Mouse (Mus musculus) heart, embryonic 11.5 days (tissue): Measurements from ENCODE around the gene Birc2. TPM values are rescaled to one million over a fixed set of nuclear protein-coding genes. Genes with fewer than 3 reads are reported as not detected.

ENCODE experiments used
- ATAC-seq: fragments of 200-750 bp; cut with Nextera tagmentation; replicated peaks from 2 replicates; pipeline ENCODE4 v1.8.0; 2017; ENCODE audit warnings: moderate library complexity; ENCODE audit not compliant: insufficient number of reproducible peaks, low FRiP score, low TSS enrichment
- H3K27ac ChIP-seq: fragments of 300-500 bp; sonication (generic); 2 replicates; pipeline ENCODE4 v1.5.1; 2014; ENCODE audit warnings: mild to moderate bottlenecking, low read depth, low read length
- H3K27me3 ChIP-seq: fragments of 300-500 bp; sonication (generic); 2 replicates; pipeline ENCODE4 v1.6.1; 2014; ENCODE audit warnings: mild to moderate bottlenecking, low read length, mixed read lengths; ENCODE audit not compliant: control insufficient read depth, insufficient read depth
- H3K36me3 ChIP-seq: fragments of 300-500 bp; sonication (generic); 2 replicates; pipeline ENCODE4 v1.6.1; 2014; ENCODE audit warnings: mild to moderate bottlenecking, low read length, moderate library complexity, mixed read lengths; ENCODE audit not compliant: control insufficient read depth, insufficient read depth
- H3K4me1 ChIP-seq: fragments of 300-500 bp; sonication (generic); 2 replicates; pipeline ENCODE4 v1.6.1; 2014; ENCODE audit warnings: low read length; ENCODE audit not compliant: control insufficient read depth, insufficient read depth
- H3K4me2 ChIP-seq: fragments of 300-500 bp; sonication (generic); 2 replicates; pipeline ENCODE4 v1.6.1; 2014; ENCODE audit warnings: mild to moderate bottlenecking, moderate library complexity
- H3K4me3 ChIP-seq: fragments of 300-500 bp; sonication (generic); 2 replicates; pipeline ENCODE4 v1.5.1; 2014; ENCODE audit warnings: low read depth, low read length
- H3K9ac ChIP-seq: fragments of 300-500 bp; sonication (generic); 2 replicates; pipeline ENCODE4 v1.6.1; 2014; ENCODE audit warnings: mild to moderate bottlenecking, low read depth, low read length, moderate library complexity
- H3K9me3 ChIP-seq: fragments of 300-500 bp; sonication (generic); replicated peaks from 2 replicates; pipeline ENCODE4 v1.6.1; 2016; ENCODE audit warnings: low read length; ENCODE audit not compliant: control insufficient read depth
- WGBS: fragments of 180-500 bp; shearing (Covaris S2); extraction: QIAGEN DNeasy Blood & Tissue Kit; methylation state at CpG from one replicate; pipeline ENCODE4 v1.1.7; 2014; ENCODE audit not compliant: insufficient replicate concordance; 5-methylcytosine and 5-hydroxymethylcytosine counted together
- polyA plus RNA-seq: library from polyadenylated mRNA; unstranded; fragments of >200 nt; fragmentation: Nextera tagmentation; extraction: Ambion mirVana; gene quantifications from 2 replicates; pipeline ENCODE4 v1.2.1, GENCODE M21; 2014

Gene Birc2
- polyA plus RNA-seq, 1 experiment from 2014 or later = 28.1 TPM

GRCm38 (mm10) chr9:7835302-7835701 is 1.6 kb downstream of the Birc2 start:
- no peak overlapping the region for H3K27ac ChIP-seq
- H3K36me3 ChIP-seq = peaks cover 2% of the 10 kb centered on the region; the same call in 1 of the 2 replicates
- no peak overlapping the region for H3K4me3 ChIP-seq
- H3K4me2 ChIP-seq = peak overlapping the region; percentile 77; the same call in 1 of the 2 replicates
- H3K9me3 ChIP-seq = no peaks in the 10 kb centered on the region
- no peak overlapping the region for H3K9ac ChIP-seq
- no peak for ATAC-seq
- no peaks in the 10 kb centered on the region for H3K4me1 ChIP-seq
- 75% methylated on average over 1 of the region's 1 CpGs for WGBS
- H3K27me3 ChIP-seq = no peaks in the 10 kb centered on the region

GRCm38 (mm10) chr9:7833421-7833820 is 3.4 kb downstream of the Birc2 start:
- no peak overlapping the region for H3K27ac ChIP-seq
- peaks cover 2% of the 10 kb centered on the region; the same call in 1 of the 2 replicates for H3K36me3 ChIP-seq
- no peaks in the 10 kb centered on the region for H3K9me3 ChIP-seq
- H3K4me2 ChIP-seq = peak overlapping the region; percentile 9; the same call in 1 of the 2 replicates
- no peak overlapping the region for H3K4me3 ChIP-seq
- no peaks in the 10 kb centered on the region for H3K27me3 ChIP-seq
- H3K9ac ChIP-seq = no peak overlapping the region
- WGBS = 87% methylated on average over 6 of the region's 6 CpGs
- H3K4me1 ChIP-seq = peaks cover 5% of the 10 kb centered on the region
- ATAC-seq = no peak

- whole genome bisulfite sequencing = 39% methylated on average over 9 of the region's 9 CpGs
- H3K27ac ChIP-seq = peak overlapping the region; percentile 46; the same call in 1 of the 2 replicates
- H3K9me3 ChIP-seq = no peaks in the 10 kb centered on the region
- no peaks in the 10 kb centered on the region for H3K27me3 ChIP-seq
- peak; percentile 80 for ATAC-seq
- peaks cover 2% of the 10 kb centered on the region; the same call in 1 of the 2 replicates for H3K36me3 ChIP-seq
- no peak overlapping the region for H3K4me3 ChIP-seq
- no peak overlapping the region for H3K9ac ChIP-seq
- H3K4me2 ChIP-seq = peak overlapping the region; percentile 31
- peaks cover 5% of the 10 kb centered on the region for H3K4me1 ChIP-seq
Observed at GRCm38 (mm10) chr9:7829531-7830528, 7.0 kb downstream of the Birc2 start.

- Histone ChIP-seq H3K27me3 (no peaks in the 10 kb centered on the region), H3K36me3 (peaks cover 3% of the 10 kb centered on the region; the same call in 1 of the 2 replicates), H3K9me3 (no peaks in the 10 kb centered on the region), H3K9ac (no peak overlapping the region), H3K4me3 (no peak overlapping the region), H3K4me1 (peaks cover 5% of the 10 kb centered on the region), H3K4me2 (no peak overlapping the region), H3K27ac (no peak overlapping the region)
- no peak for ATAC-seq
- WGBS = 95% methylated on average over 4 of the region's 4 CpGs
Observed at GRCm38 (mm10) chr9:7828706-7829105, 8.2 kb downstream of the Birc2 start.

- Histone ChIP-seq H3K27ac (no peak overlapping the region), H3K36me3 (peaks cover 6% of the 10 kb centered on the region), H3K4me3 (no peak overlapping the region), H3K4me1 (peaks cover 5% of the 10 kb centered on the region), H3K9ac (no peak overlapping the region), H3K27me3 (no peaks in the 10 kb centered on the region), H3K4me2 (no peak overlapping the region), H3K9me3 (no peaks in the 10 kb centered on the region)
- WGBS = 87% methylated on average over 5 of the region's 5 CpGs
- no peak for ATAC-seq
Observed at GRCm38 (mm10) chr9:7824916-7825315, 11.9 kb downstream of the Birc2 start.

- Histone ChIP-seq H3K27me3 (no peaks in the 10 kb centered on the region), H3K4me3 (no peak overlapping the region), H3K4me1 (no peaks in the 10 kb centered on the region), H3K9ac (no peak overlapping the region), H3K4me2 (no peak overlapping the region), H3K36me3 (peaks cover 16% of the 10 kb centered on the region), H3K27ac (no peak overlapping the region), H3K9me3 (no peaks in the 10 kb centered on the region)
- 73% methylated on average over 3 of the region's 3 CpGs for WGBS
- no peak for ATAC-seq
Observed at GRCm38 (mm10) chr9:7822758-7823157, 14.1 kb downstream of the Birc2 start.

GRCm38 (mm10) chr9:7805101-7805506 is 31.8 kb downstream of the Birc2 start:
- no peaks in the 10 kb centered on the region for H3K27me3 ChIP-seq
- no peak for ATAC-seq
- H3K27ac ChIP-seq = no peak overlapping the region
- H3K36me3 ChIP-seq = no peaks in the 10 kb centered on the region
- 61% methylated on average over 3 of the region's 5 CpGs for WGBS
- no peak overlapping the region for H3K9ac ChIP-seq
- no peaks in the 10 kb centered on the region for H3K9me3 ChIP-seq
- H3K4me1 ChIP-seq = no peaks in the 10 kb centered on the region
- H3K4me2 ChIP-seq = no peak overlapping the region; the same call in 1 of the 2 replicates
- H3K4me3 ChIP-seq = no peak overlapping the region

- Histone ChIP-seq H3K9ac (no peak overlapping the region), H3K27me3 (no peaks in the 10 kb centered on the region), H3K4me2 (no peak overlapping the region), H3K4me3 (no peak overlapping the region), H3K27ac (no peak overlapping the region), H3K36me3 (peaks cover 8% of the 10 kb centered on the region), H3K4me1 (no peaks in the 10 kb centered on the region), H3K9me3 (no peaks in the 10 kb centered on the region)
- 86% methylated on average over 3 of the region's 3 CpGs for WGBS
- no peak; the same call in 1 of the 2 replicates for ATAC-seq
Observed at GRCm38 (mm10) chr9:7798555-7798954, 38.3 kb downstream of the Birc2 start.
